Mouse (Mus musculus): ENCODE data around the gene Vps13d. TPM values are rescaled to one million over a fixed set of nuclear protein-coding genes. Genes with fewer than 3 reads are reported as not detected.

The Vps13d gene
- total RNA-seq, 1 experiment from 2014 or later: 101 TPM

DNA sequence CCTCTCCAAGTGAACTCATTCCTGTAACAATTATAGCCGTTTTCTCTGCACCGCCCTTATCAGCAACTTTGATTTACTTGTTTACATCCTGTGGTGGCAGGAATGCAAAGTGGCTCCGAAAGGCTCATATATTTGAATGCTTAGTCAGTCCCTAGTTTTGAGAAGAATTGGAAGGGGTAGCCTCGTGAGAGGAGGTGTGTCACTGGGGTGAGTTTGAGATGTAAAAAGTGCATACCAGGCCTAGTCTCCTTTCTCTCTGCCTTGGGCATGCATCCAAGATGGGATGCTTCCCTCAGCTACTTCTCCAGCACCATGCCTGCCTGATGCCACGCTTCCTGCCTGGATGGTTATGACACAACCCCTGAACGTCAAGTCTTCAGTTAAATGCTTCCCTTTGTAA is 225.8 kb downstream of the Vps13d start:
- no peak for ATAC-seq (ENCODE audit: extremely low read depth, insufficient number of reproducible peaks, low FRiP score, poor library complexity, severe bottlenecking)

DNA sequence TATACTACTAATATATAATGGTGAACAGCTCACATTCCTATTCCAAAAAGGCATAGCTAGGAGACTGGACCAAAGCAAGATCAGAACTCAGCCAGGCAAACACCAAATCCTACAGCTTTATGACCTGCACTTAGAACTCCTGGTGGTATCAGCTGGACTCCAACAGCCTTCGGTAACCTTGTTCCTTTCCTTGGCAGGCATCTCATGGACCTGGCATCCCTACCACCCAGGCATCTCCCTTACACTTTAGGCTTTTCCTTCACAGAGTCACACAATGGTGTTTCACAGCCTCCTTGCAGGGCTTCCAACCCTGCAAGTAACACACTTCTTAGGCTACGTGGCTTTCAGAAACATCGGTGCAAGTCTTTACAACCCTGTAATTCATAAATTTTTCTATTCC is 226.4 kb downstream of the Vps13d start:
- no peak for ATAC-seq (ENCODE audit: extremely low read depth, insufficient number of reproducible peaks, low FRiP score, poor library complexity, severe bottlenecking)

DNA sequence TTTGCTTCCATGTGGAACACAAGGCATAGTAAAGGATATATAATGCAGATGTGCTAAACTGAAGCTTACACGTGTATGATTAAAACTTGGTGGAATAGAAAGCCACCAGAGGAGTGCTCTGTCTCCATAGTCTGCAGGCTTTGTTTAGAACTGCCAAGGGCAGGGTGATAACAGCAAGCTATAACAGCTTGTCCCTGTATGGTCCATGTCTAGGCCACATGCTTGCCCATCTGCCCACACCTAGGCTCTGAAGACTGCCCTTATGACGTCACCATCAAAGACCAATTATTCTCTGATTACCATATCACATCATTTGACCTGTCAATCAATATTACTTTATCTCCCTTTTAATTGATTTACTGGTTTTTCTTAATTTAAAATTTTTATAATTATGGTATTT is 229.6 kb downstream of the Vps13d start:
- ATAC-seq (ENCODE audit: extremely low read depth, insufficient number of reproducible peaks, low FRiP score, poor library complexity, severe bottlenecking): no peak

DNA sequence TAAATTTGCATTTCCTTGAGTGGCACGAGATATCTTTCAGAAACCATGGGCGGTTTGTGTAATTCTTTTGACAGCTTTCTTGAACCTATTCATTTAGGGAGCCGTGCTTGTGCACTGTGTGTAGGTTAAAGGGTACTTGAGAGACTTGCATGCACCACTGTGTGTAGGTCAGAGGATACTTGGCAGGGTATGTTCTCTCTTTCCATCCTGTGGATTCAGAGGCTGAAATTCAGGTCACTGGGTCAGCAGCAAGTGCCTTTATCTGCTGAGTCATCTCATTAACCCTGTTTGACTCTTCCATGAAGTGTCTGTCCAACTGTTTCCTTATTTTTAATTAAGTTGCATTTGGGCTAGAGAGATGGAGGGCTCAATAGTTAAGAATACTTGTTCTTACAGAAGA is 233.1 kb downstream of the Vps13d start:
- no peak for ATAC-seq (ENCODE audit: extremely low read depth, insufficient number of reproducible peaks, low FRiP score, poor library complexity, severe bottlenecking)

DNA sequence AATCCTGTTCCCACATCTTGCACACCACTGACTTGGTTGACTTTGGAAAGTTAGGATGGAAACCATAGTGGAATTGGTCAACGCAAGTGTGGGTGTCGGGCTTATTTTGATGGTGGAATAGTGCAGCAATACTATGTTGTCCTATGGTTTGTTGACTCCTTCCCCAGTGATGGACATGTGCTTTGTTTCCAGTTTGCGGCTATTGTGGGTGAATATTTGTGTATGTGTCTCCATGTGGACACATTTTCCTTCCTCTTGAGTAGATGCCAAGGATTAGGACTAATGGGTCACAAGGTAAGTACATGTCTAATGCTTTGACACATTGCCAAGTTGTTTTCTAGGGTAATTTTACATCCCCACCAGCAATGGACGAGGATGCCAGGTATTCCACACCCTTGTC is 233.6 kb downstream of the Vps13d start:
- no peak for ATAC-seq (ENCODE audit: extremely low read depth, insufficient number of reproducible peaks, low FRiP score, poor library complexity, severe bottlenecking)

DNA sequence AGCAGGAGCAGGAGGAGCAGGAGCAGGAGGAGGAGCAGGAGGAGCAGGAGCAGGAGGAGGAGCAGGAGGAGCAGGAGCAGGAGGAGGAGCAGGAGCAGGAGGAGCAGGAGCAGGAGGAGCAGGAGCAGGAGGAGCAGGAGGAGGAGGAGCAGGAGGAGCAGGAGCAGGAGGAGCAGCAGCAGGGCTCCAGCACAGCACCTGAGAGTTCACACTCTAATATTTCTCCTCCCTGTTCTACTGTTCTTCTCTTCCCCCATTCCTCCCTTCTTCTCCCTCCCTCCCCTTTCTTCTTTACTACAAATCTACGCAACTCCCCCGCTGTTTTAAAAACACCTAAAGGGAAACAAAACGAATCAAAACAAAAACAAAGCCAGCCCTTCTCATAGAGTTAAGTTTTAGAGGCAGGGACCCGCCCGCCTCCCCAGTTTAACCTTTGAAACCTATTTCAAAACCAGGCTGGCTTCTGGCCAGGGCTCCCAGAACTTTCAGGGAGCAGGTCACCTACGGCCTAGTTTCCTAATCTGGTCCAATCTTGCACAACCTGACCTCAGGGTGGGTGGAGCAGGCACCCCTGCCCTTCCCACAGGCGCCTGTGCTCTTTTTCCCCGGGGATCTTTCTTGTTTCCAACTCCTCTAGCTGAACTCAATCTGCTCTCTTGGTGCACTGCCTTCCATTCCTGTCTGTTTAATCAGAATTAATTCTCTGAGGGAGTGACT is 234.5 kb downstream of the Vps13d start:
- ATAC-seq (ENCODE audit: extremely low read depth, insufficient number of reproducible peaks, low FRiP score, poor library complexity, severe bottlenecking): no peak

DNA sequence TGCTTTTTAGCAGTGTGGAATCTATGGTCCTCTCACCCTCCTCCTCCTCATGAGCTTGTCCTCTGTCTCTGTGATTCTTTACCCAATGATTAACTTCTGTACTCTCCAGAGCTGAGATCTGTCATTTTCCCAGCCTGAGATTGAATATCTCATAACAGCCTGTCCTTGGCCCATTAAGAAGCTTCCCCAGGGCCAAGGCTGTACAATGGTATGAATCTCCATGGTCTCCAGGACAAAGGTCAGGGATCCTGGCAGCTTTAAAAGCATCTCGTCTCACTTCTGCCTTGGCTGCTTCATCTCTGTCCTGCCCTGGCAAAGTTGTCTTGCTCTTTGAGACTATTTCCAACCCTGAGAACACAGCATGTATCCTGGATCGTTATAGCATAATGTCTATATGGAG is 237.1 kb downstream of the Vps13d start:
- ATAC-seq (ENCODE audit: extremely low read depth, insufficient number of reproducible peaks, low FRiP score, poor library complexity, severe bottlenecking): no peak

DNA sequence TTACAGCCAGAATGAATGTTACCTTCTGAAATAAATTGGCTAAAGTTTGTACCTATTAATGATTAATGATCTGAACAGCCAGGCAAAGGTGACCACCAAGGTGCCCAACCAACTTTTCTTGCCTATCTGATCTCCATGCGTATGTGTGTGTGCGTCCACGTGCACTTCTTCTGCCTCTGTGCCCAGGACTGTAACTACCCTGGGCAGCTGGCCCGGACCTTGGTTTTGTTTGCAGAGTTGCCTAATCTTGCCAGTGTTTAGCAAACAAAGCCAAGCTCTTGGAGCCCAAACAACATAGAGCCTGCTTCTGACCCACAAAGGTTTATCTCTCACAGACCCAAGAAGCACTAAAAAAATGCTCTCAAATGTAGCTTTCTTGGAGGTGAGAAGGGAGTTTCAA is 237.6 kb downstream of the Vps13d start:
- no peak for ATAC-seq (ENCODE audit: extremely low read depth, insufficient number of reproducible peaks, low FRiP score, poor library complexity, severe bottlenecking)

DNA sequence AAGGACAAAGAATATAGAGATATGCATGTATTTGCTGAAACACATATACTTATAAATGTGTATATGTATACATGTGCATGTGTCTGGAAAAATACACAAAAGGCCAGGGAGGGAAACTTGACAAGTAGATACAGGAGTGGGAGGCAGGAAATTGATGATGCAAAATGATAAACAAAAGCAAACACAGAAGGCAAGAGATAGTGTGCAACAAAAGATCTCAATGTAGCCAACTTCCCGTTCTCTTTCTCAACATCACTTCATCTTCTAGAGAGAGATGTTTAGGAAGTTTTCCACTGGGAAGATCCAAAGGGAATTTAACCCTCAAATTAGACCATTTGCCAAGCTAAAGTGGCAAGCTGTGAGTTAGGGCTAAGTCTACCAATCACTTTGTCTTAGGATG is 238.5 kb downstream of the Vps13d start:
- no peak for ATAC-seq (ENCODE audit: extremely low read depth, insufficient number of reproducible peaks, low FRiP score, poor library complexity, severe bottlenecking)

DNA sequence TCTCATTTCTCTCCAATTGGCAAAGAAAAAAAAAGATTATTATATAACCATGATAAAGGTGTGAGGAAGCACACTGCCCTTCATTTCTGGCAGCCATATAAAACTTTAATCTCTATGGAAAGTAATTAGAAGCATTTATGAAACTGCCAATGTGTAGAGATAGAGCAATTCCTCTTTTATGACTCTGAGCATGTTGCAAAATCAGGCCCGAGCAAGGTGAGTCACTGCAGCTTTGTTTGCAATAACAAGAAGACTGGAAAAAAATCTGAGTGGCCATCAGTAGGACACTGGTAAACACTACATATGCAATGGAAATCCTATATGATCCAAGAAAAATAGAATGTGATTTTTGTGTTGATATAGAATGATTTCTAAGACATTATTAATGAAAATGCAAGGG is 238.9 kb downstream of the Vps13d start:
- peak; percentile 88 for ATAC-seq (ENCODE audit: extremely low read depth, insufficient number of reproducible peaks, low FRiP score, poor library complexity, severe bottlenecking)

DNA sequence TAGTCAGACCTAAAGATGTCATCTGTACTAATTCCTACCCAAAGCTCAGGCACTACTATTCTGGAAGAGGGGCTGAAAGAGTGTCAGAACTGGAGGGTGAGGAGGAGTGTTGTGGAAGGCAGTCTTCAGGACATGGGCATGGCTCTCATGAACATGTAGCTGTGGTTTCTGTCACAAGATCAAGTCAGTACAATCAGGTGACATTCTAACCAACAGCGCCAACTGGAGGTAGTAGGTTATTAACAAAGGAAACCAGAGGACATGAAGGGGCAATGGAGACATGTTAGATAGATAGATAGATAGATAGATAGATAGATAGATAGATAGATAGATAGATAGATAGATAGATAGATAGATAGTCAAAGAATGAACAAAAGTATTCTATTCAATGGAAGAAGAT is 241.4 kb downstream of the Vps13d start:
- ATAC-seq (ENCODE audit: extremely low read depth, insufficient number of reproducible peaks, low FRiP score, poor library complexity, severe bottlenecking): no peak

DNA sequence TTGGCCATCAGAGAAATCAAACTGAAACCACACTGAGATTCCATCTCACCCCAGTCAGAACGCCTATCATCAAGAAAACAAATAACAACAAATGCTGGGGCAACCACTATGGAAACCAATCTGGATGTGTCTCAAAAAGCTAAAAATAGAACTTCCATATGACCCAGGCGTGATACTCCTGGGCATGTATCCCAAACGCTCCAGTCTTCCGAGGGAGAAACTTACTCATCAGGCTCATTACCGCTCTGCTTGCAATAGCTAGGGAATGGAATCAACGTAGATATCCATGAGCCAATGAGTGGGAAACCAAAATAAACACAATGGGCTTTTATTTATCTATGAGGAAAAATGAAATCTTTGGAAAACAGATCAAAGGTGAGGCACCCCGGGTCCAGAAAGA is 242.9 kb downstream of the Vps13d start:
- ATAC-seq (ENCODE audit: extremely low read depth, insufficient number of reproducible peaks, low FRiP score, poor library complexity, severe bottlenecking): no peak

DNA sequence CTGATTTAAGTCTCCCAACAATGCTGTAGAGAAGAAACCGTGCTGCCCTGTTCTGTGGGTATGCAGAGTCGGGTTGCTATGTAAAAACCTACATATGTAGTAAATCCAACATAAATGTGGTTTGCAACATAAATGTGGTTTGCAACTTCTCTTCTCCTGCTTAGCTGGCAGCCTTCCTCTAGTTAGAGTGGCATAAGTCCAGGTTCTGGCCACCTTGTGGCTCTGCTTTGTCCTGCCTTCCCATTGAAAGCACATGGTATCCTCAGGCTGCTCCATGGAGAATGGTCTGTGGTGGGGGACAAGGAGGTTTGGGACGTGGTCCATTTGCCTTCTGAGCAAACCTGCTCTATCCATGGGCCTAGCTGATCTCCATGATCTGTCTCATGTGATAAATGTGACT is 243.9 kb downstream of the Vps13d start:
- ATAC-seq (ENCODE audit: extremely low read depth, insufficient number of reproducible peaks, low FRiP score, poor library complexity, severe bottlenecking): no peak

DNA sequence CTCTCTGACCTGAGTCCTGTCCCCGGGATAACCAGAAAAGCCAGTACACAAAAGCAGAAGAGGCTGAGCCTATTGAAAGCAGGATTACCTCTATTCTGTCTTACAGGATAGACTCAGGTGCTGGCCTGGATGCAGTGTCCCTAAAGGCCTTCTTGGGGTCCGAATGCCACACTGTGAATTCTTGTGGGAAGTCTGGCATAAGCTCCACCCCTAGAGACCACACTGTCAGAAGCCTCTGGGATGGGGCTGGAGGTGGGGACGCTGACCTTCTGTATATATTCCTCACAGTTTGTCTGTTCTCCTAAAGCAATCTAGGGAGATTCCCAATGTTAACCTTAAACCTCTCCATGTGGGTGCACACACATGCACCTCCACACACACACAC is 244.5 kb downstream of the Vps13d start:
- ATAC-seq (ENCODE audit: extremely low read depth, insufficient number of reproducible peaks, low FRiP score, poor library complexity, severe bottlenecking): no peak

DNA sequence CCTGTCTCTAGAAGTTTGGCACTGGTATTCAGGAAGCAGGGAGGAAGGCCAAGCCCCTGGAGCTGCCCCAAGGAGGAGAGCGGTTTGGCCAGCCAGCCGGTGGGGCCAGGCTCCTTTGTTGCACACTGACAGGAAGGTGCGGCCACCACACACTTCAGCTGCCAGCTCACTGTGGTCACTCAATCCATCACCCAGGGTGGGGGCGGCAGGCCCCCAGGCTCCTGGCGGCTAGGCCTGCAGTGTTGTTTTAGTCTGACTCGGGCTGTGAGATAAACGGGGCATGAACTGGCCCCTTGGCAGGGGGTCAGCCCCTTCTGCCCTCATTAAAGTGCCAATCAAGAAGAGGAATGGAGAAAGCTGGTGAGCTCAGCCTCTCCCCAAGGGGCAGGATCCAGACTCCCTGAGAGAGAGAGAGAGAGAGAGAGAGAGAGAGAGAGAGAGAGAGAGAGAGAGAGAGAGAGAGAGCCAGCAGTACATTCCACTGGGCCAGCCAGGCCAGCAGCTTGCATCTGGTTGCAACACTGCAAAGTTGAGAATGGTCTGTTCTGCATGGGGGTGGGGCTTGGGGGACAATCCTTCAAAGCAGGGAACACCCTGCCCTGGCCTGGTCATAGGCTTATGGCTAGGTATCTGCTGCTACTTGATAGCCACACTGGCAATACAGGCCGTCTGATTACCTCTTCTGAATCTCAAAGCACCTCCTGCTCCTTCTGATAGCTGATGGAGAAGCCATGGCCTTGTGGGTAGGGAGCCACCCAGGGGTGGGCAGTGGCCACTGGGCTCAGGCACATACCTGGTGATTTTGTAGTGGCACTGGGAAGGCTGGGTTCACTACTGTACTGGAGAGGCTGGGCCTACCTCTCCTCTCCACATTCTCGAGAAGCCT is 245.1 kb downstream of the Vps13d start:
- ATAC-seq (ENCODE audit: extremely low read depth, insufficient number of reproducible peaks, low FRiP score, poor library complexity, severe bottlenecking): peak; percentile 18; the same call in 1 of the 2 replicates

DNA sequence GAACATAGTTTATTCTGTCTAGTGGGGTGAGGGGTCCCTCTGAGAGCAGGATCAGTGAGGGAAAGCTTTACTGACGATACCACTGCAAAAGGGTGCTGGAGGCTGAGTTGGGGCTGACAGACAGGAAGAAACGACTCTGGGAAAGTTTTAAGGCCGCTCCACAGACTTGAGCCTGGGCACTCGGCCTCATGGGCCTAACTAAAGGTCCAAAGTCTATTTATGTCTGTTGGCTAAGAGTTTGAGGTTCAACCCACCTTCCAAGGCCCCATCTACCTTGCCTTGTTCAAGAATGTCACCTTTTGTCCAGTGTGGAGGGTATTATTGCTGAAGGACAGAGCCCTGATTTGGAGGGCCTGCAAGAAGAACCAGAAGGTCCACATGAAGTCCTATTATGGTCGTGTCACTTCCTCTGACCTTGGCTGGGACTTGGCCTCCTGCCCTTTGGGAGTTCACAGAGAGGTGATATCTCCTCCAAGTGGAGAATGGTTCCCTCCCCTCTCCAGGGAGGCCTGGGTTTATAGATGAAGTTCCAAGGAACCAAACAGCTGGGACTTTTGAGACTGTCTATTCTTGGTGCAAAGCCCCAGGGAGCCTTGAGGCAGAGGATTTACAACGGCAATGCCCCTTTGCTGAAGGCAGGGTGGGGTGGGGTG is 246.9 kb downstream of the Vps13d start:
- ATAC-seq (ENCODE audit: extremely low read depth, insufficient number of reproducible peaks, low FRiP score, poor library complexity, severe bottlenecking): no peak

DNA sequence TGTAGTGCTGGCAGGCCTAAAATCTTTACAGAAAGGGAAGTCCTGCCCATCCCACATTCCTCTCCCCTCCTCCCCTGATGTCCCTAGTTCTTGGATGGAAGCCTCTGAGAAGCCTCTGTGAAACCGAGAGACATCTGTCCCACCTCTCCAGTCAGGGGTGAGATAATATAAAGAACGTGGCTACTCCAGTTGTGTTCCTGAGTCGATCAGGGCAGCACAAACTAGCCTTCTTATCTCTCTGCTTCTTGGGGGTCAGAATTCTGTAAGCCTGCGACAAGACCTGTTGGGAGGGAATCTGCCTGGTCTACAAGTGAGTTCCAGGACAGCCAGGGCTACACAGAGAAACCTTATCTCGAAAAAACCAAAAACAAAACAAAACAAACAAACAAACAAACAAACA is 251.5 kb downstream of the Vps13d start:
- ATAC-seq (ENCODE audit: extremely low read depth, insufficient number of reproducible peaks, low FRiP score, poor library complexity, severe bottlenecking): no peak

DNA sequence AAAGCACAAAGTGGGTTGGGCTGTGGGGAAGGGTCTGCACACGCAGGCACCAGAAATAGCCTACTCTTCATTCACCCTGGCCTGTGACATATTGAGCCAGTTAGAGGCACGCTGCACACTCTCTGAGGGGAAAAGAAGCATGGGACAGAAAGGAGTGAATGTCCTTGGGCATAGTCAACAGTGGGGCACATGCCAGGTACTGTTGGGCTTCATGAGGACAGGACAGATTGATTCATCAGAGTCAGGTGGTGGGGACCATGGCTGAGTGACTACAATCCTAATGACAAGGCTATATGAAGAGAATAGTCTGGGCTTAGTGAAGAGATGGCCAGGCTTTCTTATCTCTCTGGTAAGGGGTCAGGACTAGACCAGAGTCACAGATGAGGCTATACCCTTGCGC is 252.4 kb downstream of the Vps13d start:
- ATAC-seq (ENCODE audit: extremely low read depth, insufficient number of reproducible peaks, low FRiP score, poor library complexity, severe bottlenecking): no peak

DNA sequence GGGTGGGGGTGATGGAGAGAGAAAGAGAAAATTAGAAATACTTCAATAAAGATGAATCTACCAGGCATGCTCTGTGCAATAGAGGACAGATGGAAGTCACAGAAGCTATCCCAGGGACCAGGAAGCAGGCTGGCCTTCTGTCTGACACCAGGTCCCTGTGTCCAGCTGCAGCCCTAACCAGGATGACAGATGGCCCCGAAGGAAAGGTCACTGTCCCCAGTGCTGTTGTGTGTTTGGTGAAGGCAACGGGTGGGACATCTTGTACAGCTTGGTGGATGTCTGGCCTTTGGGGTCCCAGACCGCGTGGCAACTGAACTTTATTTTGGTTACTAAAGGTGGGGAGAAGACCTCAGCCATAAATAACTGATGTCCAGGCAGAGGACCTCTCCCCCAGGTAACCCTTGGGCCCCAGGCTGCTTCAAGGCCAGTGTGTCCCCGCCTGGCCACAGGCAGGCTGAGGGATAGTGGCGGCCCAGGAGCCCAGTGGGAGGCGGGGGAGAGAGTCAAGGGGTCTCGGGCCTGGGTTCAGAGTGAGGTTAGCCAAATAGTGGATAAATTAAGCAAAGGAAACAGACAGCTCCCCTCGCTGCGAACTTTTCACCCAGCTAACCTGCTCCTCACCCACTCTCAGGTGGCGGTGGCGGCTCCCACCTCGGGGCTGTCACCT is 253.9 kb downstream of the Vps13d start:
- ATAC-seq (ENCODE audit: extremely low read depth, insufficient number of reproducible peaks, low FRiP score, poor library complexity, severe bottlenecking): no peak

Data from neutrophil, adult 5-6 weeks (primary cell).